Mouse (Mus musculus) small intestine, adult 2 months (tissue): ENCODE data around the gene 2210016L21Rik.

ENCODE experiments used
- CTCF ChIP-seq: fragments of 200-500 bp; IDR thresholded peaks from 2 replicates; pipeline ENCODE4 v1.5.1; 2012; ENCODE audit warnings: low read depth, mild to moderate bottlenecking, control low read depth, inconsistent platforms, low read length, moderate library complexity, mixed read lengths; ENCODE audit not compliant: insufficient replicate concordance, insufficient read length; ENCODE audit errors: extremely low read depth
- POLR2A ChIP-seq: fragments of 200-500 bp; IDR thresholded peaks from 2 replicates; pipeline ENCODE4 v1.6.1; 2012; ENCODE audit warnings: low read depth, mild to moderate bottlenecking, control low read depth, inconsistent platforms, low read length, moderate library complexity

GRCm38 (mm10) chr5:114985074-114985473 lies 43.1 kb downstream of the 2210016L21Rik start:
- no peak for TF ChIP-seq CTCF
- no peak for TF ChIP-seq POLR2A
